Mouse (Mus musculus): ENCODE measurements around the gene Lrrc74a. TPM values are rescaled to one million over a fixed set of nuclear protein-coding genes. Genes with fewer than 3 reads are reported as not detected.

Lrrc74a gene
- total and polyA plus RNA-seq, 3 experiments, result not detected

DNA sequence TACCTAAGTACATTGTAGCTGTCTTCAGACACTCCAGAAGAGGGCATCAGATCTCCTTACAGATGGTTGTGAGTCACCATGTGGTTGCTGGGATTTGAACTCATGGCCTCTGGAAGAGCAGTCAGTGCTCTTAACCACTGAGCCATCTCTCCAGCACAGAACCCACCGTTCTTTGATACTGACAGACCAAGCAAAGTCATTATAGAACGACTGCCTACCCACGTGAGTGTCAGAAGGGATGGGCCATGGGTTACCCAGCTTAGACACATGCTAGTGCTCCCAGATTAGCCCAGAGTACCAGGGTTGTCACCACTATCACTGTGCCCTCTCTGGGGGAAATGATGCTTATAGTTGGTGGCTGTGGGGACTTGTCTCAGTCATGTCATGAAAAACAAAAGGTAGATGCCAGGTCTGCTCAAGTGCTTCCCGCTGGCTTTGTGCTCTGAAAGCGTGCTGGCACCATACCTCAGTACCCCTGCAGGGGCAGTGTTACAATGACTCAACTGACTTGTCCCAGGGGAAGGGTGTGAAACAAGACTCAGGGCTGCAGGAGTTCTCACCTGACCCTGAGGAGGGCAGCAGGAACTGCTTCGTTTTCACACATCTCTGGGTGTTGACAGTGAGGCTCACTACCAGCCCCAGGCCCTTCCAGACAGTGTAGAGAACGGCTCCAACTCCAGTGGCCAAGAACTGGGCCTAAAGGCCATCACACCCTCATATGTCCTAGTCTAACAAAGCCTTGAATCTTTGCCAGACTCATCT, 61.1 kb downstream of the Lrrc74a start:
- no peaks in the 10 kb centered on the region for H3K9me3 ChIP-seq (replicated peaks; ENCODE audit: low read length)
- H3K27me3 ChIP-seq (replicated peaks), result no peaks in the 10 kb centered on the region
- H3K27ac ChIP-seq (ENCODE audit: insufficient read depth, low read depth), result peak overlapping the region; percentile 67
- H3K4me3 ChIP-seq (replicated peaks in 1 of 3; ENCODE audit: low read depth in 2 of 3, low read length in 2 of 3, poor library complexity in 1 of 3), result no peak overlapping the region
- in situ Hi-C loops (cut with MboI; ENCODE audit: low pct_ligation_motif_present, low pct_unique_long_range_greater_than_20kb, low sequenced_read_pairs) (loop anchor here (5.0 kb wide), 1 partner anchor 112 kb away; no protein-coding TSS in a partner anchor), dilution Hi-C loops (cut with MboI; ENCODE audit: extremely low pct_ligation_motif_present, extremely low pct_unique_long_range_greater_than_20kb, low sequenced_read_pairs) (no loop called here)
- peaks cover 16 to 29% of the 10 kb centered on the region in 2 experiments for H3K4me1 ChIP-seq (ENCODE audit: control insufficient read depth in 1 of 2, insufficient read depth in 2 of 2)
- peak; percentile 96 for DNase-seq (ENCODE audit: extremely low read depth)
- H3K79me2 ChIP-seq (replicated peaks; ENCODE audit: control insufficient read depth, extremely low read depth, insufficient read depth, poor library complexity, severe bottlenecking), result no peaks in the 10 kb centered on the region
- H3K36me3 ChIP-seq (replicated peaks in 1 of 2; ENCODE audit: control insufficient read depth in 1 of 2, insufficient read depth in 1 of 2, low read length in 1 of 2), result no peaks in the 10 kb centered on the region
- H3K4me2 ChIP-seq (ENCODE audit: insufficient read depth, low read depth, poor library complexity, severe bottlenecking), result peak overlapping the region; percentile 69
- TF ChIP-seq GABPA (IDR thresholded peaks at IDR 0.05; ENCODE audit: insufficient replicate concordance, low read depth, low read length), result no peak
- TF ChIP-seq MYC (IDR thresholded peaks at IDR 0.05; ENCODE audit: low read depth, low read length), result peak; percentile 64
- TF ChIP-seq PAX5 (IDR thresholded peaks at IDR 0.05; ENCODE audit: low read length), result no peak
- 0 out of 2 replicates have a peak, but pooled peaks have one; percentile 7 for TF ChIP-seq RCOR1 (conservative IDR thresholded peaks at IDR 0.05; ENCODE audit: low read depth, low read length)
- TF ChIP-seq USF1 (IDR thresholded peaks at IDR 0.05; ENCODE audit: low read depth, low read length), result no peak
- TF ChIP-seq SIN3A (IDR thresholded peaks at IDR 0.05; ENCODE audit: low read length), result peak; percentile 14
- TF ChIP-seq CHD1 (IDR thresholded peaks at IDR 0.05; ENCODE audit: low read depth, low read length), result no peak
- peak; percentile 42 for TF ChIP-seq JUN (IDR thresholded peaks at IDR 0.05; ENCODE audit: insufficient read depth, low read depth, low read length)
- no peak for TF ChIP-seq NRF1 (IDR thresholded peaks at IDR 0.05; ENCODE audit: low read depth, low read length)
- TF ChIP-seq E2F4 (IDR thresholded peaks at IDR 0.05; ENCODE audit: insufficient replicate concordance, low read depth, low read length), result 0 out of 2 replicates have a peak, but pooled peaks have one; percentile 9
- no peak for TF ChIP-seq MAFK (IDR thresholded peaks at IDR 0.05; ENCODE audit: insufficient replicate concordance, low read length)
- peak; percentile 86 for TF ChIP-seq MAX (IDR thresholded peaks at IDR 0.05; ENCODE audit: low read length)
- TF ChIP-seq TCF12 (IDR thresholded peaks at IDR 0.05; ENCODE audit: low read depth, low read length), result no peak
- TF ChIP-seq MAZ (IDR thresholded peaks at IDR 0.05; ENCODE audit: low read depth, low read length), result no peak; the same call in 1 of the 2 replicates
- no peak for TF ChIP-seq POLR2AphosphoS2 (IDR thresholded peaks at IDR 0.05; ENCODE audit: low read depth, low read length)
- TF ChIP-seq SMC3 (IDR thresholded peaks at IDR 0.05; ENCODE audit: low read depth, low read length), result peak; percentile 60
- peak; percentile 75 for TF ChIP-seq EP300 (IDR thresholded peaks at IDR 0.05; ENCODE audit: low read length)
- no peak for TF ChIP-seq ZNF384 (IDR thresholded peaks at IDR 0.05; ENCODE audit: low read depth, low read length)
- peak in 1 of 2 experiments; percentile 91; a peak in 2 of 4 replicates for TF ChIP-seq CTCF (conservative IDR thresholded peaks at IDR 0.05 in 1 of 2, IDR thresholded peaks at IDR 0.05 in 1 of 2; ENCODE audit: low read depth in 2 of 2, low read length in 2 of 2)
- TF ChIP-seq ETS1 (conservative IDR thresholded peaks at IDR 0.05; ENCODE audit: low read depth, low read length), result peak; percentile 75
- no peak; the same call in 1 of the 2 replicates for TF ChIP-seq MXI1 (IDR thresholded peaks at IDR 0.05; ENCODE audit: low read depth, low read length)
- 0 out of 2 replicates have a peak, but pooled peaks have one; percentile 2 for TF ChIP-seq HCFC1 (IDR thresholded peaks at IDR 0.05; ENCODE audit: low read depth, low read length)
- no peak for TF ChIP-seq CHD2 (IDR thresholded peaks at IDR 0.05; ENCODE audit: low read length)
- no peak for TF ChIP-seq NELFE (IDR thresholded peaks at IDR 0.05; ENCODE audit: low read depth, low read length)
- no peak for TF ChIP-seq MEF2A (IDR thresholded peaks at IDR 0.05; ENCODE audit: borderline replicate concordance, low read depth, low read length)
- peak; percentile 1; the same call in 1 of the 2 replicates for TF ChIP-seq ZC3H11A (IDR thresholded peaks at IDR 0.05; ENCODE audit: low read depth, low read length)
- no peak for TF ChIP-seq ZKSCAN1 (IDR thresholded peaks at IDR 0.05; ENCODE audit: borderline replicate concordance, low read depth, low read length)
- TF ChIP-seq ELF1 (IDR thresholded peaks at IDR 0.05; ENCODE audit: low read depth, low read length), result peak; percentile 37; the same call in 1 of the 2 replicates
- TF ChIP-seq POLR2A (IDR thresholded peaks at IDR 0.05; ENCODE audit: low read depth, low read length), result 0 out of 2 replicates have a peak, but pooled peaks have one; percentile 39
- TF ChIP-seq IRF4 (IDR thresholded peaks at IDR 0.05; ENCODE audit: low read depth, low read length), result peak; percentile 89
- peak; percentile 69; the same call in 1 of the 2 replicates for TF ChIP-seq JUND (conservative IDR thresholded peaks at IDR 0.05; ENCODE audit: low read depth, low read length)
- TF ChIP-seq KAT2A (IDR thresholded peaks at IDR 0.05; ENCODE audit: insufficient replicate concordance, low read length), result peak; percentile 82
- no peak for TF ChIP-seq ZMIZ1 (IDR thresholded peaks at IDR 0.05; ENCODE audit: low read depth, low read length)
- TF ChIP-seq UBTF (IDR thresholded peaks at IDR 0.05; ENCODE audit: low read depth, low read length), result no peak
- no peak for TF ChIP-seq TBP (conservative IDR thresholded peaks at IDR 0.05; ENCODE audit: low read depth, low read length)
- TF ChIP-seq BHLHE40 (IDR thresholded peaks at IDR 0.05; ENCODE audit: low read depth, low read length), result peak; percentile 92
- no peak for TF ChIP-seq USF2 (conservative IDR thresholded peaks at IDR 0.05; ENCODE audit: low read depth, low read length)
- peak; percentile 54 for TF ChIP-seq RAD21 (IDR thresholded peaks at IDR 0.05; ENCODE audit: low read depth, low read length)
- peak overlapping the region; percentile 45 for H3K9ac ChIP-seq (ENCODE audit: insufficient read depth, low read depth)

Data from CH12.LX (cell line).